Mouse (Mus musculus) B cell, adult 2 months (primary cell): ENCODE results near the gene Aff4.
"Not testable (repeated sequence)": the region's sequence is repeated elsewhere in the genome, so short reads cannot be mapped to it uniquely, and the experiment has no call there.

ENCODE experiments used
- DNase-seq, 2 experiments: peaks; one replicate each; pipeline ENCODE4 v3.0.0; 2022

Gene Aff4

DNA sequence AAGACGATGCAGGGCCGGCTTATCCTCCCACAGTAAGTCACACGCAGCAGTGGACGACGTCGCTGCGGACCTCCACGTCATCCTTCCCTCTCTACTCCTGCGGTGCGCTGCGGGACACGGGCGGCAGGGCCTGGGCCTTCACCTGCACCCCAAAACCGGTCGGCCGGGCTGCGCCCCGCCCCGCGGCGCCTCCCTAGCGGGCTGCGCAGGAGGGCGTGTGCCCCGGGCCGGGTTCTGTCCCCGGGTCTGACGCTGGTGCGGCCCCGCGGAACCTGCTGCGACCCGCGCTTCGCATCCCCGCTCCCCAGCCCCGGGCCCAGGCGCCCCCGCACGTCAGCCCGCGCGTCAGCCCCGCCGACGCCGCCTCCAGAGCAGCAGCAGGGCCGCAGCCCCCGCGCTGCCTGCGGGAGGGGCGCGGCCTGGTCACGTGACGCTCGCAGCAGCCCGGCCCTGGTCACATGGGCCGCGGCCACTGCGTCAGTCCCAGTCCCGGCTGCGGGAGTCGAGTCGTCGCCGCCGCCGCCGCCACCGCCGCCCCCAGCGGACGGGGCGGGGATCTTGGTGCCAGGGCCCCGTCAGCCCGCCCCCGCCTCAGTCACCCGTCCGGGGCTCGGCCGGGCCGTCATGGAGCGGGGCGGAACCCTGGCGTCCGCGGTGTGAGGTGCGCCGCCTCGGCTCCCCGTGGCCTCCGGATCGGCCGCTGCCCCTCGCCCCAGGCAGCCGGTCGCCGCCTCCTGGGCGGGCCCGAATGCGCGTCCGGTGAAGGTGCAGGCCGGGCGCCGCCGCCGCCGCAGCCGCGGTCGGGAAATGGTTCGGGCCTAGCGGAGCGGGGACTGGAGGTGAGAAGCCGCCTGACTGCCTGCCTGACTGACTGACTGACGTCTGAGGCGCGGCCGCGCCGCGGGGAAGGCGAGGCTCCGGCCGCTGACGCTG is at the start of gene Aff4:
TSS of gene Aff4 (plus strand) at position 543 of the 933 bp plus-strand sequence.
- peak; percentile 87 to 90 for DNase-seq

DNA sequence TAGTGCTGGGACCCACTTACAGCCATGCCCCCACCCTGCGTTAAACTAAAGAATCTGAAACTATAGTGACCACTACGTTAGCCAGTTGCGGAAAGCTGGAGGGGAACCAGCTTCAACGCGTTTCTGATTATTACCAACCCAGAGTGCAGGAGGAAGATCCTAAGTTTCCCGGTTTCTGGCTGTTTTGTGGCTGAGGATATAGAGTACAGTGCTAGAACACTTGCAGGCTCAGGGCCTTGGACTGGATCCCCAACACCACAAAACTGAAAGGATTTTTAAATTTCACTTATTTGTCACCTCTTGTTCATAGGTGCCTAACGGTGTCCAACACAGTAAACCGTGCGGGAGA is 49.5 kb upstream of the Aff4 start:
- DNase-seq = no peak

DNA sequence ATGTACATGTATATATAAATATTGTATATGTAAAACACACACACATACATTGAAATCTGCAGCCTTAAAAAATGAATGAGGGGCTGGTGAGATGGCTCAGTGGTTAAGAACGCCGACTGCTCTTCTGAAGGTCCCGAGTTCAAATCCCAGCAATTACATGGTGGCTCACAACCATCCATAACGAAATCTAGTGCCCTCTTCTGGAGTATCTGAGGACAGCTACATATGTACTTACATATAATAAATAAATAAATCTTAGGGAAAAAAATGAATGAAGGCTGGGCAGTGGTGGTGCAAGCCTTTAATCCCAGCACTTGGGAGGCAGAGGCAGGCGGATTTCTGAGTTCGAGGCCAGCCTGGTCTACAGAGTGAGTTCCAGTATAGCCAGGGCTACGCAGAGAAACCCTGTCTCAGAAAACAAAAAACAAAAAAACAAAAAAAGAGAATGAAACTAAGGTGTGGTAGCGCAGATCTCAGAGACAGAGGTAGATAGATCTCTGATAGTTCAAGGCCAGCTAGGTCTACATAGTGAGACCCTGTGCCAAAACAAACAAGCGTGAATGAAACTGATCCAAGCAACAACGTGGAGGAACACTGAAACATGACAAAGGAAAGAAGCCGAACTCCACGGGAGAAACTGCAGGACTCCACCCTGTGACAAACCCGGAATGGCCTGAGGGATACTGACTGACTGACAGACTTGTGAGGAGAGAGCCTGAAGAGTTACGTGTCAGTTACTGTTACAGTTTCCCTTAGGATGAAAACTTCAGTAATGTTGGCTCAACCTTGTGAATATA is 46.4 kb upstream of the Aff4 start:
- no peak for DNase-seq

GRCm38 (mm10) chr11:53306965-53307364 is 43.7 kb upstream of the Aff4 start:
- DNase-seq = no peak

DNA sequence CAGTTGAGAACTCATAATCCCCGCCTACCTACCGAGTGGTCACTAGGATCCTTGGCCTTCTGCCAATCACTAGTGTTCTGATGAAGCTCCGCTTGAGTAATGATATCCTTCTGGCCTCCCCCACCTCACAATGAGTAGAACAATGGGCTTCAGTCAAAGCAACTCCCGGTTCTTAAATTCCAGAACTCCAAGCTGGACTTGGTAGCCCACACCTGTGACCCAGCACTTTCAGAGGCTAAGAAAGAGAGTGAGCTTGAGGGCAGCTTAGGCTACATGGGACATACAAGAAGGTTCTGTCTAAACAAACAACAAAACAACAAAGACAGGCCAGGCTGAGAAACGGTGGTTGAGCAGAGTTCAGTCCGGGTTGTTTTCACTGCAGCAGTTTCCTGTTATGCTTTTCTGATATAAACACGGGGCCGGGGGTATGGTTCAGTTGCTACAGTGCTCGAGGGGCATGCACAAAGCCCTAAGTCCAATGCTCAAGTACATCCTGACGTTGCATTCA is 43.0 kb upstream of the Aff4 start:
- peak; percentile 36 to 38 for DNase-seq

- no peak for DNase-seq
Measured at GRCm38 (mm10) chr11:53308251-53308864, 42.3 kb upstream of the Aff4 start.

GRCm38 (mm10) chr11:53308884-53309310 is 41.7 kb upstream of the Aff4 start:
- DNase-seq = peak; percentile 14 to 20

GRCm38 (mm10) chr11:53311385-53311784 is 39.2 kb upstream of the Aff4 start:
- DNase-seq = no peak

GRCm38 (mm10) chr11:53312823-53313222 is 37.8 kb upstream of the Aff4 start:
- not testable (repeated sequence) for DNase-seq

- no peak for DNase-seq
Measured at GRCm38 (mm10) chr11:53314770-53315173, 35.9 kb upstream of the Aff4 start.

GRCm38 (mm10) chr11:53316996-53317395 is 33.6 kb upstream of the Aff4 start:
- no peak for DNase-seq

GRCm38 (mm10) chr11:53318041-53318440 is 32.6 kb upstream of the Aff4 start:
- DNase-seq = no peak

GRCm38 (mm10) chr11:53318568-53318967 is 32.1 kb upstream of the Aff4 start:
- DNase-seq = not testable (repeated sequence)

DNA sequence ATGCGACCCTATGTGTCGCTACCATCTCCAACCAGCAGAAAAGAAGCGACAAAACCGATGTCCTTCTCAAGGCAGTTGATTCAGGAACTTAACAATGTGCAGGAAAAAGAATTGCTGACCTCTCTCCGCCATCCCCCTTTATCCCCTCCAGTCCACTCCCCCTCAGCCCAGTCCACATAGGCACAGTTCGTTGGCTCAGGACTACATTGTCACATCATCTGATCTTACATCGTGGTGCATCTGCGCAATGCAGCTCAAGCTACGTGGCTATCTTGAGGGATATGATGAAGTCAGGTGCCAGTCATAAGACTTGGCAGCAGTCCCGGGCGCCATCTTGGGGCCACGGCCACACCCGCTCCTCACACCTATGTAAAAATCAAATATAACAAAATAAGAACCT is 30.8 kb upstream of the Aff4 start:
- DNase-seq = not testable (repeated sequence)

- peak; percentile 93 to 95 for DNase-seq
Measured at GRCm38 (mm10) chr11:53324512-53324968, 26.1 kb upstream of the Aff4 start, which contains the start of gene Zcchc10. Zcchc10 (plus strand) TSS chr11:53324679.

- no peak for DNase-seq
Measured at GRCm38 (mm10) chr11:53330325-53330724, 20.3 kb upstream of the Aff4 start.

GRCm38 (mm10) chr11:53331121-53331520 is 19.5 kb upstream of the Aff4 start:
- no peak for DNase-seq

DNA sequence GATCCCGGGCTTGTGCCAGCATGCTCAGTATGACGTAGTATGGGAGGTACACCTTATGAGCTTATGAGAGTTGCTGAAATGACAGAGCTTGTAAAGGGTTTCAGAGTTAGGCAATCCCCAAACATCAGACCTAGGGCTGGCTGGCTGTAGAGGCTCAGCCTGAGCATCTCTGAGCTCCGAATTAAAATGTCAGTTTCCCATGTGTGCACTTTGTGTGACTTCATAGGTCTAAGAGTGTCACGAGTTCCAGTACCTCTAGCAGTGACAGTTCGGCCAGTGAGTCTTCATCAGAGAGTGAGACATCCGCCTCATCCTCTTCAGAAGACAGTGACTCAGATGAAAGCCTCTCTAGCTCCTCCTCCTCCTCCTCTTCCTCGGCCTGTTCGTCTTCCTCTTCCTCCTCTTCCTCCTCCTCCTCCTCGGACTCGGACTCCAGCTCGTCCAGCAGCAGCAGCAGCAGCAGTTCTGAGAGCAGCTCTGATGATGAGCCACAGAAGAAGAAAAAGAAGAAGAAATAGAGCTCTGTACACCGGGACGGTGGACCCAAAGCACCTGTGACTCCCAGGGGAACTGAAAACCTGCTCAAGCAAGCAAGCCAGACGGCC is 18.5 kb upstream of the Aff4 start:
- no peak for DNase-seq

- DNase-seq = no peak
Measured at GRCm38 (mm10) chr11:53335505-53336181, 15.0 kb upstream of the Aff4 start.

GRCm38 (mm10) chr11:53336182-53336571 is 14.5 kb upstream of the Aff4 start:
- DNase-seq = no peak

GRCm38 (mm10) chr11:53336924-53337323 is 13.7 kb upstream of the Aff4 start:
- DNase-seq = no peak

GRCm38 (mm10) chr11:53337684-53338083 is 12.9 kb upstream of the Aff4 start:
- no peak for DNase-seq
